In the genomic region with DNA sequence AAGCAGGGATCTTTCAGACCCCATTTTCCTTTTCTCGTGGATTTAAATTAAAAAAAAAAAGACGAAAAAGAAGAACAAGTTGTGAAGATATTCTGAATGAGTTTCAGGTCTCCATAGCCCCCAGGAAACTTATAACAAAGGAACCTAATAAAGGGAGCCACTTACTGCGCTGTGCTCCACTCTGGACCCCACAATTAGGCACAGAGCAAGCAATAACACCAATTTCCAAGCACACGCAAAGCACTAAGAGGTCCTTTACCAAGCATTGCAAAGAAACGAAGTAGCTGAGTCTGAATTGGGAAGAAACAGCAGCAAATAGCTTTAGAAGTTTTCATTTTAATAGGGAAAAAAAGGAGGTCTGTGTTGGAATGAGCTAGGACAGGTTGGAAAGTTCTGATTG, we compare ENCODE assay signal across 17 mouse cellular contexts.
"Had no signal": no experiment of that assay in that cellular context is flagged by ENCODE, and none has a peak within 500 bp of the region (broad histone marks: within the 10 kb centered on the region; RNA-seq: fewer than 3 reads in every experiment).

No protein-coding gene starts in this region.

- H3K27me3 ChIP-seq: lung, embryonic 15.5 days; megakaryocyte, embryonic 14.5 days; midbrain, embryonic 13.5 days; midbrain, embryonic 15.5 days; neural tube, embryonic 12.5 days; stomach, embryonic 15.5 days had no signal

- H3K36me3 ChIP-seq: lung, embryonic 15.5 days; midbrain, embryonic 13.5 days; midbrain, embryonic 15.5 days; neural tube, embryonic 12.5 days; stomach, embryonic 15.5 days had no signal

- H3K4me1 ChIP-seq: lung, embryonic 15.5 days; megakaryocyte, embryonic 14.5 days; midbrain, embryonic 13.5 days; midbrain, embryonic 15.5 days; neural tube, embryonic 12.5 days; stomach, embryonic 15.5 days had no signal

- DNase-seq: lung, adult 2 months; lung, postnatal 14 days; lung, postnatal 36 days; right cerebral cortex, postnatal 14 days; thymus, adult 2 months; thymus, postnatal 25 days; thymus, postnatal 4 days had no signal

- H3K4me2 ChIP-seq: lung, embryonic 15.5 days; midbrain, embryonic 11.5 days; midbrain, embryonic 13.5 days; midbrain, embryonic 15.5 days; neural tube, embryonic 12.5 days; stomach, embryonic 15.5 days had no signal

- H3K4me3 ChIP-seq: lung, embryonic 15.5 days; megakaryocyte, embryonic 14.5 days; midbrain, embryonic 13.5 days; midbrain, embryonic 15.5 days; neural tube, embryonic 12.5 days; stomach, embryonic 15.5 days had no signal

- H3K27ac ChIP-seq: lung, embryonic 15.5 days; macrophage; midbrain, embryonic 13.5 days; midbrain, embryonic 15.5 days; neural tube, embryonic 12.5 days; stomach, embryonic 15.5 days; stomach, postnatal 0 days had no signal

- H3K9ac ChIP-seq: lung, embryonic 15.5 days; midbrain, embryonic 13.5 days; midbrain, embryonic 15.5 days; neural tube, embryonic 12.5 days; stomach, embryonic 15.5 days had no signal

- ATAC-seq: lung, postnatal 0 days; midbrain, embryonic 13.5 days; midbrain, embryonic 15.5 days had no signal

- H3K9me3 ChIP-seq: lung, embryonic 15.5 days; megakaryocyte, embryonic 14.5 days; midbrain, embryonic 13.5 days; midbrain, embryonic 15.5 days; neural tube, embryonic 12.5 days; stomach, embryonic 15.5 days had no signal
